Mouse (Mus musculus) hindbrain, embryonic 14.5 days (tissue): ENCODE measurements around the gene G0s2. TPM values are rescaled to one million over a fixed set of nuclear protein-coding genes. Genes with fewer than 3 reads are reported as not detected.

Experiments
- ATAC-seq: fragments of 200-750 bp; cut with Nextera tagmentation; 2 replicates; pipeline ENCODE4 v1.8.0; 2017; ENCODE audit warnings: moderate number of reproducible peaks, mild to moderate bottlenecking, moderate TSS enrichment, moderate library complexity; ENCODE audit not compliant: low FRiP score
- DNase-seq: peaks from one replicate; pipeline ENCODE4 v3.0.0-alpha.2; 2015; ENCODE audit warnings: low spot score
- H3K27ac ChIP-seq: fragments of 300-500 bp; sonication (generic); 2 replicates; pipeline ENCODE4 v1.5.1; 2014; ENCODE audit warnings: mild to moderate bottlenecking, moderate library complexity
- H3K27me3 ChIP-seq: fragments of 300-500 bp; sonication (generic); 2 replicates; pipeline ENCODE4 v1.6.1; 2014; ENCODE audit warnings: mild to moderate bottlenecking, low read length, mixed read lengths; ENCODE audit not compliant: control insufficient read depth, insufficient read depth
- H3K36me3 ChIP-seq: fragments of 300-500 bp; sonication (generic); replicated peaks from 2 replicates; pipeline ENCODE4 v1.6.1; 2014; ENCODE audit not compliant: control insufficient read depth, insufficient read depth
- H3K4me1 ChIP-seq: fragments of 300-500 bp; sonication (generic); replicated peaks from 2 replicates; pipeline ENCODE4 v1.6.1; 2014; ENCODE audit warnings: antibody characterized with exemption, low read length, mixed read lengths; ENCODE audit not compliant: control insufficient read depth, insufficient read depth
- H3K4me2 ChIP-seq: fragments of 300-500 bp; sonication (generic); replicated peaks from 2 replicates; pipeline ENCODE4 v1.6.1; 2014; ENCODE audit warnings: mild to moderate bottlenecking, moderate library complexity
- H3K4me3 ChIP-seq: fragments of 300-500 bp; sonication (generic); replicated peaks from 2 replicates; pipeline ENCODE4 v1.5.1; 2014; ENCODE audit warnings: mild to moderate bottlenecking, low read length
- H3K9ac ChIP-seq: fragments of 300-500 bp; sonication (generic); 2 replicates; pipeline ENCODE4 v1.6.1; 2014
- H3K9me3 ChIP-seq: fragments of 300-500 bp; sonication (generic); 2 replicates; pipeline ENCODE4 v1.6.1; 2016; ENCODE audit warnings: low read length; ENCODE audit not compliant: control insufficient read depth
- WGBS: fragments of 180-500 bp; shearing (Covaris S2); extraction: QIAGEN DNeasy Blood & Tissue Kit; methylation state at CpG from one replicate; pipeline ENCODE4 v1.1.7; 2014; 5-methylcytosine and 5-hydroxymethylcytosine counted together
- polyA plus RNA-seq: library from polyadenylated mRNA; unstranded; fragments of >200 nt; fragmentation: Nextera tagmentation; extraction: Ambion mirVana; gene quantifications from 2 replicates; pipeline ENCODE4 v1.2.1, GENCODE M21; 2014

The G0s2 gene
- 6.5 and 9.6 TPM in 2 replicates for polyA plus RNA-seq

- DNase-seq (peak; percentile 58), ATAC-seq (peak; percentile 68)
- Histone ChIP-seq H3K9me3 (no peaks in the 10 kb centered on the region), H3K9ac (peak within 1 kb of the TSS; percentile 57), H3K27me3 (no peaks in the 10 kb centered on the region), H3K4me3 (peak within 1 kb of the TSS; percentile 18), H3K36me3 (no peaks in the 10 kb centered on the region), H3K27ac (peak within 1 kb of the TSS; percentile 65), H3K4me2 (peak within 1 kb of the TSS; percentile 50), H3K4me1 (peaks cover 13% of the 10 kb centered on the region)
- under 1% methylated on average over 19 of the region's 23 CpGs for WGBS
These were observed at the start of gene G0s2 for GRCm38 (mm10) chr1:193272916-193273601. Gene G0s2, minus strand, starts transcription at chr1:193273217.

GRCm38 (mm10) chr1:193320398-193320797 lies 47.4 kb upstream of the G0s2 start:
- no peaks in the 10 kb centered on the region for H3K4me1 ChIP-seq
- no peaks in the 10 kb centered on the region for H3K36me3 ChIP-seq
- H3K4me2 ChIP-seq = no peak overlapping the region
- H3K9me3 ChIP-seq = no peaks in the 10 kb centered on the region
- H3K9ac ChIP-seq = no peak overlapping the region
- H3K4me3 ChIP-seq = no peak overlapping the region
- ATAC-seq (no peak), DNase-seq (no peak)
- 94% methylated on average over 8 of the region's 8 CpGs for WGBS
- H3K27ac ChIP-seq = no peak overlapping the region
- H3K27me3 ChIP-seq = no peaks in the 10 kb centered on the region

GRCm38 (mm10) chr1:193319721-193320120 lies 46.7 kb upstream of the G0s2 start:
- H3K4me1 ChIP-seq = no peaks in the 10 kb centered on the region
- no peak for ATAC-seq
- no peaks in the 10 kb centered on the region for H3K9me3 ChIP-seq
- no peak overlapping the region for H3K4me2 ChIP-seq
- H3K4me3 ChIP-seq = no peak overlapping the region
- WGBS = 66% methylated on average over 3 of the region's 3 CpGs
- H3K27me3 ChIP-seq = no peaks in the 10 kb centered on the region
- no peak for DNase-seq
- no peak overlapping the region for H3K9ac ChIP-seq
- H3K36me3 ChIP-seq = no peaks in the 10 kb centered on the region
- H3K27ac ChIP-seq = no peak overlapping the region

- Histone ChIP-seq H3K9me3 (no peaks in the 10 kb centered on the region), H3K4me3 (no peak overlapping the region), H3K27ac (no peak overlapping the region), H3K9ac (no peak overlapping the region), H3K36me3 (no peaks in the 10 kb centered on the region), H3K27me3 (no peaks in the 10 kb centered on the region), H3K4me2 (no peak overlapping the region), H3K4me1 (no peaks in the 10 kb centered on the region)
- DNase-seq (peak; percentile 49), ATAC-seq (peak; percentile 73; the same call in 1 of the 2 replicates)
- WGBS = 30% methylated on average over 6 of the region's 6 CpGs
These were observed 44.1 kb upstream of the G0s2 start for GRCm38 (mm10) chr1:193317159-193317559.

GRCm38 (mm10) chr1:193316358-193316750 lies 43.3 kb upstream of the G0s2 start:
- no peaks in the 10 kb centered on the region for H3K27me3 ChIP-seq
- H3K4me1 ChIP-seq = no peaks in the 10 kb centered on the region
- 76% methylated on average over 9 of the region's 9 CpGs for WGBS
- no peaks in the 10 kb centered on the region for H3K9me3 ChIP-seq
- H3K4me2 ChIP-seq = no peak overlapping the region
- no peak for ATAC-seq
- H3K36me3 ChIP-seq = no peaks in the 10 kb centered on the region
- H3K27ac ChIP-seq = no peak overlapping the region
- no peak for DNase-seq
- H3K9ac ChIP-seq = no peak overlapping the region
- H3K4me3 ChIP-seq = no peak overlapping the region

GRCm38 (mm10) chr1:193315705-193316357 lies 42.8 kb upstream of the G0s2 start:
- Histone ChIP-seq H3K9me3 (no peaks in the 10 kb centered on the region), H3K36me3 (no peaks in the 10 kb centered on the region), H3K4me1 (no peaks in the 10 kb centered on the region), H3K9ac (no peak overlapping the region), H3K4me3 (no peak overlapping the region), H3K27ac (no peak overlapping the region), H3K27me3 (no peaks in the 10 kb centered on the region), H3K4me2 (no peak overlapping the region)
- WGBS = 70% methylated on average over 5 of the region's 5 CpGs
- ATAC-seq (no peak), DNase-seq (no peak)

- DNase-seq = no peak
- WGBS = 84% methylated on average over 1 of the region's 1 CpGs
These were observed 38.6 kb upstream of the G0s2 start for GRCm38 (mm10) chr1:193311596-193311995.

GRCm38 (mm10) chr1:193310519-193311085 lies 37.6 kb upstream of the G0s2 start:
- DNase-seq (no peak), ATAC-seq (no peak)
- H3K4me3 ChIP-seq = no peak overlapping the region
- H3K4me1 ChIP-seq = no peaks in the 10 kb centered on the region
- 93% methylated on average over 3 of the region's 3 CpGs for WGBS
- H3K36me3 ChIP-seq = no peaks in the 10 kb centered on the region
- H3K27me3 ChIP-seq = no peaks in the 10 kb centered on the region
- no peak overlapping the region for H3K4me2 ChIP-seq
- H3K27ac ChIP-seq = no peak overlapping the region
- H3K9ac ChIP-seq = no peak overlapping the region
- no peaks in the 10 kb centered on the region for H3K9me3 ChIP-seq

More at GRCm38 (mm10) chr1:193311596-193311995, 38.6 kb upstream of the G0s2 start:
- Histone ChIP-seq H3K27ac (no peak overlapping the region), H3K4me3 (no peak overlapping the region), H3K27me3 (no peaks in the 10 kb centered on the region), H3K4me1 (no peaks in the 10 kb centered on the region), H3K9me3 (no peaks in the 10 kb centered on the region), H3K36me3 (no peaks in the 10 kb centered on the region), H3K9ac (no peak overlapping the region), H3K4me2 (no peak overlapping the region)
- ATAC-seq = no peak

- WGBS = 75% methylated on average over 1 of the region's 1 CpGs
- Histone ChIP-seq H3K4me2 (no peak overlapping the region), H3K27me3 (no peaks in the 10 kb centered on the region), H3K9me3 (no peaks in the 10 kb centered on the region), H3K4me1 (no peaks in the 10 kb centered on the region), H3K4me3 (no peak overlapping the region), H3K36me3 (no peaks in the 10 kb centered on the region), H3K27ac (no peak overlapping the region), H3K9ac (no peak overlapping the region)
- ATAC-seq (no peak), DNase-seq (no peak)
These were observed 36.9 kb upstream of the G0s2 start for GRCm38 (mm10) chr1:193309785-193310518.
